Mouse (Mus musculus) skeletal muscle tissue, adult 2 months (tissue): ENCODE measurements around the gene Rgs11.
"Not testable (repeated sequence)": the region's sequence is repeated elsewhere in the genome, so short reads cannot be mapped to it uniquely, and the experiment has no call there.

ENCODE experiments used
- DNase-seq: peaks from one replicate; pipeline ENCODE4 v3.0.0-alpha.2; 2012; ENCODE audit warnings: low read depth, low spot score

Gene Rgs11

DNA sequence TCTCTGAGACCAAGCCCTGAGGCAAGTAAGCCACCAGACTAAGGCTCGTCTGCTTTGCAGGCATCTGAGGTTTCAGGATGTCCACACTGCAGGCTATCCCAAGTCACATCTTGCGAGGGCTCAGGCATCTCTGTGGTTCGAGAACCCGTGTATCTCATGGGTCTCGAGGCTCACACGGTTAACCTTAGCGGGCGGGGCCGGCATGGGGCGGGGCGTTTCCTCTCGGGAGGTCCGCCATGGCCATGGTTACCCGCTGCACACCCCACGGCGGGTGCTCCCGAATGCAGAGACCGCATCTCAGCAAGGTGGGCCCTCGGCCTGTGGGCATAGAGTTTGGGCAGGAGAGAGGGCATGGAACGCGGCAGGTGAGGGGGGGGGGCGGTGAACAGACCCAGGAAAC, at the start of gene Rgs11:
TSS of gene Rgs11 (plus strand) at position 215 of the 400 bp plus-strand sequence.
- DNase-seq: no peak

DNA sequence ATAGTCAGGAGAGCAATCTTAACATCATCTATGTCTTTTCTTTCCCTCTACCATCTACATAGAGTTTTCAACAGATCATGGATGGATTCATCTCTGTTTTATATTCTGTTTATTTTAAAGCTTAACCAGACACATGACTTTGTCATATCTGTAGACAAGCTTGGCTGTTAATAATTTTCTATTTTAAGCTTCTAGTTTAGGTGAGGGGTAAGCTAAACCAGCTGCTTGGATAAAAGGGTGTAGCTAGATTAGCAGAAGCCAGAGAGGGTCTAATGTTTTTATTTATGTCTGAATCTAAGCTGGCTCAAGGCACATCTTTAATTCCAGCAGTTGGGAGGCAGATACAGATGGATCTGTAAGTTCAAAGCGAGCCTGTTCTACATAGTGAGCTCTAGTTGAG, 40.0 kb upstream of the Rgs11 start:
- DNase-seq: no peak

DNA sequence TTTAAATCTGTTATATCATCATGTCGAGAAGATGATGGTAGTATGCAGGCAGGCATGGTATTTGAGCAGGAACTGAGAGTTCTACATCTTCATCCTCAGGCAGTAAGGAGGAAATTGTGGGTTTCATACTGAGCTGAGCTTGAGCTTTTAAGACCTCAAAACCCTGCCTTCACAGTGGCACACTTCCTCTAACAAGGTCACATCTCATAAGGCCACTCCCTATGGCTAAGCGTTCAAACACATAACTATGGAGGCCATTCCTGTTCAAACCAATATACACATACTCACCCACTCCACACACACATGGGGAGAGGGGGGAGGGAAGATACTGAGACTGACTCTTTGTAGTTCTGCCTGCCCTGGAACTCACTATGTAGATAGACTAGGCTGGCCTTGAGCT, 34.7 kb upstream of the Rgs11 start:
- DNase-seq: peak; percentile 56

- DNase-seq: not testable (repeated sequence)
Observed at GRCm38 (mm10) chr17:26175248-26175647, 27.5 kb upstream of the Rgs11 start.

DNA sequence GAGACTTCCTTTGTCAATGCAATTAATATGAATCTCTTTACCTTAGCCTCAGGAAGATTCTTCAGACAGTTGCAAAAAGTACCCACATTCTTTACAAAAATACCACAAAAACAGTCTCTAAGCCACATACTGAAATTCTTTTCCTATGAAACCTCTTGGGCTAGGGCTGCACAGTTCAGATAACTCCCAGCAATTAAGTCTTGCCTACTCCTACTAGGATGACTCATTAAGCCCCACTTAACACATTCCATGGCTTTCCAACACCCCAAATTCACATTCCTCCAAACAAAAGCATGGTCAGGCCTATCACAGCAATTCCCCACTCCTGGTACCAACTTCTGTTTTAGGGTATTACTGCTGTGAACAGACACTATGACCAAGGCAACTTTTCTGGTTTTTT, 24.1 kb upstream of the Rgs11 start:
- no peak for DNase-seq

DNA sequence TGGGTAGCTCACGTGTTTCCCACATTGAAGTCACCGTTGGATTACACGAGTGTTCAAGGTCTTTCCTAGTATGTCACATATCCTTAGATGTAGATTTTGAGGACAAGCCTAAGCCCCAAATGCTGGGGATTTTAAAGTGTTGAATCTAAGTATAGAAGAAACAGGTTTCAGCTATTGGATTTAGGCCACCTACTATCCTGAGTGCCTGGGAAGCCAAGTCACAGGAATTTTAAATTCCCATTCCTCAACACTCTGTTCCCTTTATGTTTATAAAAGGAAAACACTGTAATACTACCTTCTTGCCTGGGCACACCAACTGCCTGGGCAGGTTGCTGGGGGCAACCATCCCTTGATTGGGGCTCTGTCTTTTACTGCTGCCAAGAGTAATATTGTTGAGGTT, 21.6 kb upstream of the Rgs11 start:
- no peak for DNase-seq

- no peak for DNase-seq
Observed at GRCm38 (mm10) chr17:26187592-26187991, 15.2 kb upstream of the Rgs11 start.

DNA sequence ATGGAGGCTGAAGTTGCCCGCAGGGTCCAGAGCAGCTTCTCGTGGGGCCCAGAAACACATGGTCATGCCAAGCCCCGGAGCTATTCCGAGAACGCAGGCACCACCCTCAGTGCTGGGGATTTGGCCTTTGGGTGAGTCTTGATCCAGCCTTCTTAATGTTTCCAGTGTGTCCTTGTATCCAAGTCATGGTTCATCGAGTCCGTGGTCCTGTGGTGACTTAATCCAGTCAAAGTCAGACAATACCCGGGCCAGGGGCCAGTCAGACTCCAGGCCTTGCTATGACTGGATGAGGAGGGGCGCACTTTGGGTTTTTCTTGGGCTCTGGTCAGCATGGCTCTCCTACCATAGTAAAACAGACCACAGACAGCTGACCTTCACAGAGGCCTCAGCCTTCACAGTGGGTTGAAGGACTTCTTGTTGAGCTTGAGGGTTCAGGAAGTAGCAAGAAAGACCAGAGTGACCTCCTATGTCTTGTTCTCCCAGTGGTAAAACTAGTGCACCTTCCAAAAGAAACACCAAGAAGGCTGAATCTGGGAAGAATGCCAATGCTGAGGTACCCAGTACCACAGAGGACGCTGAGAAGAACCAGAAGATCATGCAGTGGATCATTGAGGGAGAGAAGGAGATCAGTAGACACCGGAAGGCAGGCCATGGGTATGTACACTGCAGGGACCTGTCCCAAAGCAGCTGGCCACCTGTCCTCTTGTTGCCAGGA, 14.5 kb upstream of the Rgs11 start:
- no peak for DNase-seq

GRCm38 (mm10) chr17:26191486-26191885, 11.3 kb upstream of the Rgs11 start:
- DNase-seq: not testable (repeated sequence)

DNA sequence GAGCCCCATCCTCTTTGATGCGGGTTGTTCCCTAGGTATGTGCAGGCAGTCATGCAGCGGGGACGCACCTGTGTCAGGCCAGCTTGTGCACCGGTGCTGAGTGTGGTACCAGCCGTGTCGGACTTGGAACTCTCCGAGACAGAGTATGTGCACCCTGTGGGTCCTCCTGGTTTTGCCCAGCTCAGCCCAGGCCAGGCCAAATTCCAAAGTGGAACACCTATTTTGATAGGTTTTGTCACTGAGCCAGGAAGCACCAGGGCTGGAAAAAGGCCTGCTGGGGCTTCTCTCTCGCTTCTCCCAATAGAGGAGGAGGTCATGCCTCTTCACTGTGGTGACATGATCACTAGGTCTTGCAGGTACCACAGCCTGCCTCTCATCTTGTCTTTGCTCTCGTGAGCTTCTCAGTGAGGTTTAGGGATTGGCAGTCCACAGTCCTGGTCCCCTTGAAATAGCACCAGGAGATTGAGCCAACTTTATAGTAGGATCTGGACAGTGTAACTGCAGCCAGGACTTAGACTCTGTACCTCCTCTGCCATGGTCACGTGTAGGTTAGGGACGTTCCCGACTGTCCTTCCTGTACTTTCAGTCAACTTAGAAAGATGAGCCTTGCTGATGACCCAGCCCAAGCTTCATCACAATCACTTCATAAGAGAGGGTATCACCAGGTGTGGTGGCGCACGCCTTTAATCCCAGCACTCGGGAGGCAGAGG, 10.1 kb upstream of the Rgs11 start:
- DNase-seq: no peak

DNA sequence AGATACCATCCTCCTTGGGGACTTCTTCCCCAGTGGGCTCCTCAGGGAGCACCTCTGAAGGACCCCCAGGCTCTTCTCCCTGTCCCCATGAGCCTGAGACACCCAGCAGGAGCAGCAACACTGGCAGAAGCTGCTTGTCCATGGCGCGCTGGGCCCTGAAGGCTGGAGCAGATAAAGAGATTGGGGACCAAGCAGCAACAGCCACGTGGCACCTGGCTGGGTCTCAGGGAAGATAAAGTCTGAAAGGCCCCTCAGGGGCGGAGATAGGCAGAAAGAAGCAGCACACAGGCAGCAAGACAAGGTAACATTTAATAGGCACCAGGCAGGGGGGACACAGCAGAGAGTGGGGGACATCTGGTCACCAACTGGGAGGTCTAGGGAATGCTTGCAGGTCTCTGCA, 3.9 kb upstream of the Rgs11 start, which contains the start of gene Pdia2:
TSS of gene Pdia2 (minus strand) at position 196 of the 400 bp plus-strand sequence.
- no peak for DNase-seq

- DNase-seq: no peak
Observed at GRCm38 (mm10) chr17:26200831-26201705, 1.7 kb upstream of the Rgs11 start.

GRCm38 (mm10) chr17:26201998-26202397, 753 bp upstream of the Rgs11 start:
- DNase-seq: no peak

GRCm38 (mm10) chr17:26203321-26203811, 615 bp downstream of the Rgs11 start:
- no peak for DNase-seq

DNA sequence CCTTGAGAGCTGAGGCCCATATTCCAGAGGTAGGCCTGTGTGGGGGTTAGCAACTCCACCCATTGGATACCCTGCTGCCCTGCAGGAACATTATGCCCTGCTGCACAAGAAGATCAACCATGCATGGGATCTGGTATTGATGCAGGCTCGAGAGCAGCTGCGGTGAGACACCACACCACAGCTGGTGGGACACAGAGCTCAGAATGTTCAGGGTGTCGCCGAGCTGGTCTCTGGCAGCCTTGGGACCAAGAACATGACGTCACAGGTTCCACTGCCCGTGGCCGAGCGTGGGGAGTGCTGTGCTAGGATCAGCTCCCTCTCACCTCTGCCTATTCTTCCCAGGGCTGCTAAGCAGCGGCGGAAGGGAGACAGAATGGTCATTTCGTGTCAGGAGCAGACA, 2.0 kb downstream of the Rgs11 start:
- no peak for DNase-seq

DNA sequence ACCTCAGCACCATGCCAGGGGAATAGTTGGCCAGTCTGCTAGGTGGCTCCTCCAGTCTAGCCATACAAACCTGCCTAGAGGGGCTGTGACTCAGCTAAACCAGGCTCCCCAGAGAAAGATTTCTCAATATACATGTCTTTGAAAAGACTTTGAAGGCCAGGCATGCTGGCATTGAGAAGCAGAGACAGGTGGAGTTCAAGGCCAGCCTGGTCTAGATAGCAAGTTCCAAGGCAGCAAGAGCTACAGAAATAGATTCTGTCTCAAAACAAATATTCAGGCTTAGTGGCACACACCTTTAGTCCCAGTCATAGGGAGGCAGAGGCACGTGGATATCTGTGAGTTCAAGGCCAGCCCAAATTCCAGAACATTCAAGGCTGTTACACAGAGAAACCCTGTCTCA, 3.6 kb downstream of the Rgs11 start:
- no peak for DNase-seq

GRCm38 (mm10) chr17:26207686-26208085, 4.9 kb downstream of the Rgs11 start, which contains the start of gene Arhgdig:
Arhgdig (minus strand) TSS chr17:26207786.
- no peak for DNase-seq

DNA sequence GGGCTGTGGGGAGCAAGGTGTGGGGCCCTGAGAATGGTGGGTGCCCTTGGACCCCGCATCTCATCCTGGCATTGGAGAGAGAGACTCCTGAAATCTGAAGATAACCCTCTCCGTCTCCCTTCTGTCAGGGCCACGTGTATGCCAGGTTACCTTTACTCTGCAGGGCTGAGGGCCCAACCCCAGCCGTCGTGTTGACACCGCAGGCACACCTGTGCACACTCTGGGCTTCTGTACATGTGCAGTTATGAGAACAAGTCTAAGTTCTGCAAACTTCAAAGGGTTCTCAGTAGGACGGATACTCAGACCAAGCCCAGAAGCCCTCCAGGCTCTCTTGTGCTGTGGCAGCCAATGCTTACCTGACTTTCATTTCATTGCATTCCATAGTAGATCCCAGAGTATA, 9.5 kb downstream of the Rgs11 start:
- DNase-seq: no peak

GRCm38 (mm10) chr17:26212681-26213080, 9.9 kb downstream of the Rgs11 start:
- no peak for DNase-seq

- no peak for DNase-seq
Observed at GRCm38 (mm10) chr17:26221508-26221907, 18.8 kb downstream of the Rgs11 start.

DNA sequence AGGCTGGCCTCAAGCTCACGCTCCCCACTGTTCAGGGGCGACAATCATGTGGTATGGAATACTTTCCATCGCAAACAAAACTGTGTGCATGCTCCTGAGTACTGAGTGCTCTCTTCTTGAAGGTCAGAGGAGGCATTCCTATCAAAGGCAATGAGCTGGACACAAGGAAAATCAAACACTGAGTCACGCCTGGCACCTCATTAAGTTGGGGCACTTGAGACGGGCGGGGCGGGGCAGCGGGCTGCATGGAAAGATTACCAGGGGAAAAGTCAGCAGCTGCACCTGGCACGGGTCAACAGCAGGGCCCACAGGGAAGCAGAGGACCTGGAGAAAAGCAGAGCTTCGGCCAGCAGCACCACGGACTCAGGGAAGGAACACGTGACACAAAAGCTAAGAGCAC, 22.4 kb downstream of the Rgs11 start:
- no peak for DNase-seq

DNA sequence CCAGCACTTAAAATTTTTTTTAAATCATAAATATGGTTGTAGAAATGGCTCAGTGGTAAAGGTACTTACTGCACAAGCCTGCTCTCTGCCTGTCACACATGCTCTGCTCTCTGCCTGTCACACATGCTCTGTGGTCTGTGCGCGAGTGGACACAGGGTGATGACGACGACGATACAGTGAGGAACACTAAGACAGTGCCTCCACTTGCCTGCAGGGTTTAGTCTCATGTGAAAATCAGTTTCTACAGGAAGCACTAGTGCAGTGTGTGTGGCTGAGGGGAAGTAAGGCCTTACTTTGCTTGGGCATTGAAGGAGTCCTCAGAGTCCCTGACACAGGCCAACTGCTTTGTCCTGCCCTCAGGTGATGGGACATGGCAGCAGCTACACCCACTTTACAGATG, 27.0 kb downstream of the Rgs11 start:
- DNase-seq: no peak
